Mouse (Mus musculus) MEL (cell line): Measurements from ENCODE around the gene Pax1.

Source experiments
- POLR2AphosphoS2 ChIP-seq: IDR thresholded peaks from 2 replicates; pipeline ENCODE4 v1.6.1; 2011; ENCODE audit warnings: low read length, improper control_type of control experiment
- ZC3H11A ChIP-seq: IDR thresholded peaks from 2 replicates; pipeline ENCODE4 v1.6.1; 2012; ENCODE audit warnings: low read depth, mild to moderate bottlenecking, inconsistent platforms, low read length, improper control_type of control experiment

- TF ChIP-seq POLR2AphosphoS2: no peak
- no peak for TF ChIP-seq ZC3H11A
Measured at GRCm38 (mm10) chr2:147325178-147325577, 36.5 kb upstream of the Pax1 start.
